Mouse (Mus musculus): Measurements from ENCODE around the gene Coa6.
"Not testable (repeated sequence)": the region's sequence is repeated elsewhere in the genome, so short reads cannot be mapped to it uniquely, and the experiment has no call there.

Coa6 gene

DNA sequence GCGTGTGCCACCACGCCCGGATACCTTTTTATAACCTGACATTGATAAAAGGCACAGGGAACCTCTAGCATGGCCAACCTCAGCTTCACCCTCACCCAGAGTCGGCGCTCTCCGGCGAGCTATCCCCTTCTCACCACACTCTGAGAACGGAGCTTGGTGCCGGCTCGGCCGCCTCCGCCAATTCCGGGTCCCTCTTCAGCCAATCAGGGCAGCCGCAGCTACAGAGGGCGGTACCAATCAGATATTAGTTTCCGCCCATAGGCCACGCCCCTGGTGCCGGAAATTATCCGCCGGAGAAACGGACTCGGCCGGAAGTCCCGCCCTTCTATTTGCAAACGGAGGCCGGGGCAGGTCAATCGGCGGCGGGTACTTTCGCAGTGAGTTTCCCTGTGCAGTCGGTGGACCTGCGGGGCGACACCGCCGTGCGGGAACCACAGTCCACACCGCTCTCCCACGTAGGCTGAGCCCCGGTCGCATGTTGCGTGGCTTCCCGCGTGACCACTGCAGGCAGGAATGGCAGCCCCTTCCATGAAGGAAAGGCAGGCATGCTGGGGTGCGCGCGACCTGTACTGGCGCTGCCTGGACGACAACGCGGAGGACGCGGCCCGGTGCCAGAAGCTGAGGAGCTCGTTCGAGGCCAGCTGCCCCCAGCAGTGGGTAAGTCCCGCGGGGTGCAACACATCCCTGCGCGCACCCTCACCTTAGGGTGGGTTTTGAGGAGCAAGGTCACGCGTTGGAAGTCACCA lies at the start of gene Coa6:
TSS of gene Coa6 (plus strand) at position 342 of the 746 bp plus-strand sequence.
- DNase-seq = peak; percentile 97 to 99

DNA sequence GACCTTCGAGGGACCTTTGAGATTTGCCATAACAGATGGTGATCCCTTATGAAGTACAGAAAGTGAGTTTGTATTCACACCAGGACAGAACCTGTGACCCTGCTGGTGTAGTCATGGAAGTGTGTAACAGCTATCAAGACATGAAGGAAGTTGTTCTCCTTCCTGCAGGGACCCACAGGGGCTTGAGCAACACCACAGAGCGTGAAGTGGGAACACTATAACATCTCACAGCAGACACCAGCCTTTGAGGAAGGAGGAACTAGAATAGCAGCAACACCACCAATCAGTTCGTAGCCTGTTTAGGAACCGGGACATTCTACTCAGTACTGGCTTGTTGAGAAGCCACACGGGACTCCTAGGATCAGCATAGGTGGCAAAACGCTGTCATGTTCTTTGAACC lies 42.7 kb upstream of the Coa6 start:
- DNase-seq = no peak

GRCm38 (mm10) chr8:126380141-126380540 lies 42.2 kb upstream of the Coa6 start:
- DNase-seq = no peak

DNA sequence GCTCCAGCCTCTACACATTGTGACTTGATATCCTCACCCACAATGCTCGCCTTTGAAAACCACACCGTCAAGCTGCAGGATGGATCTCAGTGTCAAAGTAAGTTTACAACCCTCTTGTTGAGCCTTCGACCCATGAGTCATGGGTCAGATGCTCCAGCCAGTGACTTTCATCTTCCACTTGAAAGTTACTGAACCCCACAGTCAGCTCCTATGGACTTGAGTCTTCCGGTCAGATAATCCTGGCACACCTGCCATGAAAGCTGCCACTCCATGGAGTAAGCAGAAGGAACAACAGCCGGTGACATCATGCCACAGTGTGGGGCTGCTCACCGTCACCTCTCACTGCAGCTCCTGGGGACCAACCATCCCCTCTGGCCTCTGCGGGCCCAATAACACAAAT lies 41.0 kb upstream of the Coa6 start:
- no peak for DNase-seq

- no peak for DNase-seq
These were observed 40.1 kb upstream of the Coa6 start for GRCm38 (mm10) chr8:126382216-126382615.

- peak; percentile 47 to 49 for DNase-seq
These were observed 39.6 kb upstream of the Coa6 start for GRCm38 (mm10) chr8:126382749-126383148.

DNA sequence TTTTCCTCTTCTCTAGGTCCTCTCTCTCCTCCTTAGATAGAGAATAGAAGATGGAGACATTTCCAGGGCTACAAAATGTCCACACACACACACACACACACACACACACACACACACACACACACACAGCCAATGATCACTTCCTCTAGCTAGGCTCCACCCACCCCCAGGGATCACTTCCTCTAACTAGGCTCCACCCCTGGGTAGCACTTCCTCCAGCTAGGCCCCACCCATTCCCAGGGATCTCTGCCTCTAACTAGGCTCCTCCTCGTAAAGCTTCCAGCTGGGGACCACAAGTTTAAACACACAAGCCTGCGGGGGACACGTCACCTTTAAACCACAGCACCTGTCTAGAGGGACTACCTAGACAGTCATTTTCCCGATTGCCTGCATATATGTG lies 34.7 kb upstream of the Coa6 start:
- no peak for DNase-seq

DNA sequence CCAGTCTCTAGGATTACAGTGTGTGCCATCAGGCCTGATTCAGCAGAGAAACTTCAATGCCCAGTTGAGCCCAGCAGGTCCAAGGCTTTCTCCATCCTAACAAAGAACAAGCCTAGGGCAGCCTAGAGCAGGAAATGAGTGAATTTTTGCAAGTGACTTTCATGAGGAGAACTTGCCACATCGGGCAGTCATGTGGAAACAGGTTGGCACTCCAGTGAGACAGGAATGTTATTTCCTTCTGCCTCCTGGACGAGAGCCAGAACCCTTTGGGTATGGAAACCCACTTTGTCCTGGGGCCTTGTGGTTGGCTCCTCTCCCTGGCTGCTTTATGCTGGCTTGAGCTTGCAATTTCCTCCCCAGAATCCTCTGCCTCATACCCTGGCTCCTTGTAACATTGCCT lies 30.8 kb upstream of the Coa6 start:
- peak; percentile 60 to 77 for DNase-seq

- DNase-seq = no peak
These were observed 26.9 kb upstream of the Coa6 start for GRCm38 (mm10) chr8:126395386-126395785.

GRCm38 (mm10) chr8:126395917-126396316 lies 26.4 kb upstream of the Coa6 start:
- no peak for DNase-seq

GRCm38 (mm10) chr8:126398349-126398748 lies 24.0 kb upstream of the Coa6 start:
- DNase-seq = peak in 1 of 2 experiments; percentile 11

GRCm38 (mm10) chr8:126404550-126404949 lies 17.8 kb upstream of the Coa6 start:
- not testable (repeated sequence) for DNase-seq

DNA sequence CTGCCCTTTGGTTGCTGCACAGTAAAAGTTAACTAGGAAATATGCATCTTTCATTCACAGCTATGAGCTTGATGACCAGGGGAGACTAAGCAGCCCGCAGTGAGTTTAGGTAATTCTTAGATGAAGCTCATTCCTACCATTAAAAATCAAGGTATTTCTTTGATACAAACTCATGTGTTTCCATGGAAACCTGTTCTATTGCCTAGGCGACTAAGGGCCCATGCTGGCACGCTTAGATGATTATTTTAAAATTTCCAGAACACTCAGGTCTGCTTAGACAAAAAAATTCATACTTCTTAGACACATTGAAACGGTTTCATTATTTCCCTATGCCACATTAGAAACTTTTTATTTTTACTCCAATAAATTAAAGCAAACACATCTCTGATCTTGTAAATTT lies 17.3 kb upstream of the Coa6 start:
- DNase-seq = no peak

DNA sequence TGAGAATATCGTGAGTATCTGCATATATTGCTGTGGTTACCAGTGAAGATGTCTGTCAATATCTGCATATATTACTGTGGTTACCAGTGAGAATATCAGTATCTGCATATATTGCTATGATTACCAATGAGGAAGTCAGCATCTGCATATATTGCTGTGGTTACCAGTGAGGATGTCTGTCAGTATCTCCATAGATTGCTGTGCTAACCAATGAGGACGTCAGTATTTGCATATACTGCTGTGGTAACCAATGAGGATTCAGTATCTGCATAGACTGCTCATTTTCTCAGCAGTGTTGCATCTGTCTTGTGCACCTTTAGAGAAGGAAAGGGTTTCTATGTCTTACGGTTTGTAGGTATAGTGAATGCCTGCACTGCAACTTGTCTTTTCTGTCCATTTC lies 1.5 kb upstream of the Coa6 start:
- no peak for DNase-seq

GRCm38 (mm10) chr8:126422920-126423300 lies 595 bp downstream of the Coa6 start:
- DNase-seq = peak; percentile 54 to 57

DNA sequence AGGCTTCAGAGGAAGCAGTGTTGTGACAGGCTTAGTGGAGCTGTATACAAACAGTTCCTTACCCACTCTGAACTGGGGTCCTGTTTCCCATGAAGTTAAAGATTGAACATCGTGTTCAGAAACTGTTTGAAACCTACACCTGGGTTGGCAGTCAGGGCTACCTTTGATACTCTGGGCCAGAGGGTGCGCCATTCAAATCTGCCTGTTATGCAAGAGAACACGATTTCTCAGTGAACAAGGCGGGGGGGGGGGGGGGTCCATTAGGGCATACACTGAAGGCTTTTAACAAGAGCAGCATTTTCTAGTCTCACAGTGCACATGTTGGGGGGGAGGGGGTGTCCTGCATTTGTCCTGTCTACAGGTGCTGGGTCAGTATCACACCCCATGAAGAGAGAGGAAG lies 1.8 kb downstream of the Coa6 start:
- peak; percentile 57 to 64 for DNase-seq

DNA sequence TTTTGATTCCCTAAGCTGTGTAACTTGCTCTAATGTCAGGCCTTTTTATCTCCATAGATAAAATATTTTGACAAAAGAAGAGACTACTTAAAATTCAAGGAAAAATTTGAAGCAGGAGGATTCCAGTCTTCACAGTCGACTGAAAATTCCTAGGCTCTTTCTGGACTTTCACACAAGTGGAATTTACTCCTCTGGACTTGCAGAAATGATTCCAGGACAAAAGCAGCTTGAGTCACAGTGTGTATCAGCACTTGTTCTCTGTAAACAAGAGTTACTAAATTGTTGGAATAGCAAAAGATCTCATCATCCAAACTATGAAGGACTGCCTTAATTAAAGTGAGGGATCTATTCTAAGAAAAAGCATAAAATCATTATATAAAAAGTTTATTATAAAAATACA lies 2.6 kb downstream of the Coa6 start:
- peak in 1 of 2 experiments; percentile 22 for DNase-seq

DNA sequence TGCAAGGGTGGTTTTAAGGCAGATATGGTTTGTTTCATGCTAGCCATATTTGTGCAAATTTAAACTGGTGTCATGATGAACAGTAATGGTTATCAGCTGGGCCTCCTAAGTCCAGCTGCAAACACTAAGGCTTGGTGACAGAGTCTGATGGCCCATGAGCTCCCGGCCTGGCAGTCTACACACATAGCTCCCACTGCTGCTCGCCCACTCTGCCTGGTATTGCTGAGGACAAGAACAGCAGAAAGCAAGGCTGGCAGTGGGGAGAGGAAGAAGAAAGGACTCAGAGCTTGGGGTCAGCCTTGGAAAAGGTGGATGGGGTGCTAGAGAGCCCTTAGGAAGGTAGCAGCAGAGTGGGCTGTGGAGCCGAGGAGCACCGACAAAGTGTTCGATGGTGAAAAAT lies 7.3 kb downstream of the Coa6 start:
- DNase-seq = no peak

DNA sequence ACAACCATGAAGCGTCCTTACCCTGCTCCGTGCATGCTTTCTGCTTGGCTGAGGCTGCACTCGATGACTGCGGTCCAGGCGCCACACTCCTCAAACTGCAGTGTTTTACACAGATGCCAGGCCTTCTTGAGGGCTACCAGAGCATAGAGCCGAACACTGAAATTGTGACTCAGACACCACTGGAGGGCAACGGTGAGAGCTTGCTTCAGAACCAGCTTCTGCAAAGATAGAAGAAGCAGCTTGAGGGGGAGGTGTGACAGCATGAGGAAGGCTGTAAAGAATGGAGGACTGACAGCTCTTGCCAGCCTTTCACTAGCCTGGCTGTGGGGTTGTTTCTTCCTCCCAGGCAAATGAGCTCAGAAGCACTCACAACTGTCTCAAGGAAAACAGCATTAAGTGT lies 11.5 kb downstream of the Coa6 start:
- no peak for DNase-seq

- DNase-seq = no peak
These were observed 16.6 kb downstream of the Coa6 start for GRCm38 (mm10) chr8:126438937-126439336.

DNA sequence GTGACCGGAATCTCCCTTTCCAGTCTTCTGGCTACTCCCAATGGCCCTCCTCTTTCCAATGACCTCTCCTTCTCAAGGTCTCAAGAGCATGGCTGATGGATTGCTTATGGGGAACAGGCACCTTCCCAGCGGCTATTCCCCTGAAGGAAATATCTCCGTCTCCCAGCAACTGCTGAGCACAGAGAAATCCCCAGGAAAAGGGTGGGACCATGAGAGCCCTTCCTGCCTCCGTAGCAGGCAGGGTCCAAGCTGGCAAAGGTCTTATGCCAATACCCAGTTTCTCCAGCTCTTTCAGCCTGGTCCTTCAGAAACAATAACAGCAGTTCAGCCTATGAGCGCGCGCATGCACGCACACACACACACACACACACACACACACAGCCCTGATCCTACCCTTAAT lies 28.8 kb downstream of the Coa6 start:
- DNase-seq = no peak

- no peak for DNase-seq
These were observed 33.1 kb downstream of the Coa6 start for GRCm38 (mm10) chr8:126455383-126455782.

GRCm38 (mm10) chr8:126460274-126460673 lies 38.0 kb downstream of the Coa6 start:
- peak in 1 of 2 experiments; percentile 47 for DNase-seq

DNA sequence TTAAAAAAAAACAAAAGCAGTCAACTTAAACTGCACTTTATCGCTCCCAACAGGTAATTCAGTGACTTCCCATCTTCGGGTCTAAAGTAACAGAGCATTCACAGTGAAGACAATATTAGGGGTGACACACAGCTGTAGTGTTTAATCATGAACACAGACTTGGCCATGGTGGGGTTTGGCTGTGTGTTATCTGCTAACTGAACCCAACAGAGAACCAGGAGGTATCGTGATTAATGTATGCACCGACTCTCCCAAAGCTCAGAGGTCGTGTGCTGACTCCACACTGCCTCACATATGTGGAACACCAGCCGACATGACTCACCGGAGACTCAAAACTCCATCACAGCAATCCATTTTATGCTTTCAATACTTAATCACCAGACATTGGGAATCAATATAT lies 39.4 kb downstream of the Coa6 start:
- no peak for DNase-seq

- DNase-seq = no peak
These were observed 41.8 kb downstream of the Coa6 start for GRCm38 (mm10) chr8:126464071-126464470.

All from kidney, adult 8-10 months (tissue).